Mouse (Mus musculus) skeletal muscle tissue, postnatal 0 days (tissue): ENCODE results near the gene Tppp3. TPM values are rescaled to one million over a fixed set of nuclear protein-coding genes. Genes with fewer than 3 reads are reported as not detected.

ENCODE experiments used
- polyA plus RNA-seq: library from polyadenylated mRNA; unstranded; fragments of >200 nt; fragmentation: Nextera tagmentation; extraction: Ambion mirVana; gene quantifications from 2 replicates; pipeline ENCODE4 v1.2.1, GENCODE M21; 2015

Tppp3 gene
- polyA plus RNA-seq: 630 and 718 TPM in 2 replicates

DNA sequence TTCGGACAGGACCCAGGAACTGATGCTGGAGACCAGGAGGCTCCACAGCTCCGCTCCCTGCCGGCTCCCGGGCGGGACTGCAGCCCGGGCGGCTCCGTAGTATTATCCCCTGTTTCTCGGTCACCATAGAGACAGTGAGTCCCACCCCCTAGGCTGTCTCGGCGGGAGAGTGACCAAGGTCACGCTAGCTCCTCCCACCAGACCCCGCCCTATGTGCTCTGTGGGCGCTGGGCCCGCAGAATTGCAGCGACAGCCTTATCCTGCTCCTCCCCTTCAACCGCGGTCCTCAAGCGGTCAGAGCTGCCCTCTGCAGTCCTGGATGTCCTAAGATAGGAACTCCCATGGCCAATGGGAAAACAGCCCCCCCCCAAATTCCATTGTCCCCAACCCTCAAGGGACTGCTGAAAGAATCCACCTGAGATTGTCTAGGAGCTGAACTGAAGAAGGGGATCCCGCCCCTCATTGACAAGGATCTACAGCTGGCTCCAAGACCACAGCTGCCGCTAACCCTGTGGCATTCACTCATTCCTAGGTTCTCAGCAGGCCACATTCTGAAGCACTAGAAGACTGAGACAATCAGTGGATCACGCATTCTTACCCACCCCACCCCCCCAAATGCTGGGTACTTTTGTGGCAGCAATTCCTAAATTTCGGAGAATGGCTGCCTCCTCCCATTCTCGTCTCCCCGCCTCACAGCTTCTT lies at the start of gene Tppp3:
Gene Tppp3 (minus strand): TSS at position 213 of the 702 bp plus-strand sequence.

DNA sequence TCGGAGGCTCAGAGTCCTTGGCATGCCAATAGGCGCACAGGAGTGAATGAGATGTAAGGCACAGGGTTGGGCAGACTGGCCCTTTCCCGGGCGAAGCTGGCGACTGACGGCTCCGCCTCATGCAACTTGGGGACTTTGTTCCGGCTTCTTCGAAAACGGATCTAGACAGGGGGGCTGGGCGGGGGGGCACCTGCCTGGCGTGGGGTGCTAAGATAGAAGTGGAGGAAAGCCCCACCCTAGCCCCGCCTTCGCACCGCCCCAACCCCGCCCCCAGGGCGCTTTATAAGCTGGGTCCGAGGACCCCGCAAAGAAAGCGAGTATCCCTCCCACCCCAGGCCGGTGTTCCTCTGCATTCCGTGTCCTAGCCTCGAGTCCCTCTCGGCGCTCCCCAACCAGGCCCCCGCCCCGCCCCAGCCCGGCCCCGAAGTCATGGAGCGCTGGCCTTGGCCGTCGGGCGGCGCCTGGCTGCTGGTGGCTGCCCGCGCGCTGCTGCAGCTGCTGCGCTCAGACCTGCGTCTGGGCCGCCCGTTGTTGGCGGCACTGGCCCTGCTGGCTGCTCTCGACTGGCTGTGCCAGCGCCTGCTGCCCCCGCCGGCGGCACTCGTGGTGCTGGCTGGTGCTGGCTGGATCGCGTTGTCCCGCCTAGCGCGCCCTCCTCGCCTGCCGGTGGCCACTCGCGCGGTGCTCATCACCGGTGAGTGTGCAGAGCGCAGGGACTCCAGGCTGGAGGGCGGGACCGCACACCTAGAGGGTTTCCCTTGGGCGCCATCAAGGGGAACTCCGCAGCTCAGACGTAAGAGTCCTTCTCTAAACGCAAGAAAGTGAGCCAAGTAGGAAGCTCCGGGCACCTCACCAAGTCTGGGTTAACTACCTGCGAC lies 47.3 kb upstream of the Tppp3 start, which contains the start of gene Hsd11b2:
Gene Hsd11b2 (plus strand): TSS at position 320 of the 878 bp plus-strand sequence.

DNA sequence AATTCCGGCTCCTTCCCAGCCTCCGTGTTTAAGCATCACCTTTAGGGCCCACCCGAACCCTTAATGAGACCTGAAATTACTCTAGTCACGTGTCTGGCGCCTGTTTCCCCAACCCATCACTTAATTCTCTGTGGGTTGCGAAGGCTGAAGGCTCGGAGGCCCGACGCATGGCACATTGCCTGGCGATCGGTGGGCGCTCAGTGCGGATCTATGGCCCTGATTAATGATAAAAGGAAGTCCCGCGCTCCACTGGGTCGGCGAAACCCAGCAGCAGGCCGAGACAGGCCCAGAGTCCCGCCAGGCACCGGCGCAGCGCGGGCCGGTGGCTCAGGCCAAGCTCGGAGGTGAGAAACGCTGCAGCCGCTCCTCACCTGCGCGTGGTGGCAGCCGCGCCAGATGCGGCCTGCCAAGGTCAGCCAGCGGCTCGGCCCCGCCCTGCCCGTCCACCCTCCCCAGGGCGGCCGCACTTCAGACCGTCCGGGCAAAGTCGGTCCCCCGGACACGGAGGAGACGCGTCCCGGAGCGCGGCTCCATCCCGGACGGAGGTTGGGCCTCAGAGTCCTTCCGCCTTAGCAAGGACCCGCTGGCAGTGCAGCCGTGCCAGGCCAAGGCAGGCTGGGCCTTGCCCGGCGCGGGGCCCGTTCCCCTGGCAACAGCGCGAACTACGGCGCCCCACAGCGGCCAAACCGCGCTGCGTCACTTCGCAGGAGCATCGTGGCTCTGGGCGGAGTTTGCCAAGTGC lies 25.3 kb upstream of the Tppp3 start, which contains the start of gene Zdhhc1:
Gene Zdhhc1 (minus strand): TSS at position 464 of the 742 bp plus-strand sequence.

Other genes with a start within 250 kb of the Tppp3 start
- 13.8 and 14.6 TPM in 2 replicates for gene D230025D16Rik, start 246.4 kb downstream of the Tppp3 start, polyA plus RNA-seq
- 12.4 and 15.0 TPM in 2 replicates for gene B3gnt9, start 216.4 kb downstream of the Tppp3 start, polyA plus RNA-seq
- 6.5 and 10.0 TPM in 2 replicates for gene Tradd, start 206.9 kb downstream of the Tppp3 start, polyA plus RNA-seq
- 0.85 and 2.0 TPM in 2 replicates for gene Fbxl8, start 206.9 kb downstream of the Tppp3 start, polyA plus RNA-seq
- gene Hsf4, start 201.7 kb downstream of the Tppp3 start, polyA plus RNA-seq: 0.11 and 0.18 TPM in 2 replicates
- gene Nol3, start 195.4 kb downstream of the Tppp3 start, polyA plus RNA-seq: 19.7 and 19.8 TPM in 2 replicates
- 2.1 TPM in 2 replicates for gene 4931428F04Rik, start 181.7 kb downstream of the Tppp3 start, polyA plus RNA-seq
- 4.2 and 6.3 TPM in 2 replicates for gene Exoc3l, start 175.4 kb downstream of the Tppp3 start, polyA plus RNA-seq
- 28.1 and 28.5 TPM in 2 replicates for gene E2f4, start 173.9 kb downstream of the Tppp3 start, polyA plus RNA-seq
- gene Elmo3, start 165.9 kb downstream of the Tppp3 start, polyA plus RNA-seq: 2.3 and 3.0 TPM in 2 replicates
- 2.5 and 2.8 TPM in 2 replicates for gene Lrrc29, start 145.2 kb downstream of the Tppp3 start, polyA plus RNA-seq
- 70.3 and 73.5 TPM in 2 replicates for gene Tmem208, start 145.2 kb downstream of the Tppp3 start, polyA plus RNA-seq
- 0.82 and 1.1 TPM in 2 replicates for gene Fhod1, start 123.6 kb downstream of the Tppp3 start, polyA plus RNA-seq
- gene Slc9a5, start 122.7 kb downstream of the Tppp3 start, polyA plus RNA-seq: 0.45 and 0.52 TPM in 2 replicates
- gene Plekhg4, start 98.3 kb downstream of the Tppp3 start, polyA plus RNA-seq: 0.12 and 0.18 TPM in 2 replicates
- 0.29 TPM in 1 of 2 replicates, not detected in the other for gene Kctd19, start 58.0 kb downstream of the Tppp3 start, polyA plus RNA-seq
- 0.94 and 1.2 TPM in 2 replicates for gene Lrrc36, start 58.0 kb downstream of the Tppp3 start, polyA plus RNA-seq
- gene Zdhhc1, start 25.4 kb upstream of the Tppp3 start, polyA plus RNA-seq: 22.4 and 24.2 TPM in 2 replicates
- 6.9 TPM in 2 replicates for gene Hsd11b2, start 47.2 kb upstream of the Tppp3 start, polyA plus RNA-seq
- gene Atp6v0d1, start 94.5 kb upstream of the Tppp3 start, polyA plus RNA-seq: 57.6 and 67.5 TPM in 2 replicates
- gene Ripor1, start 133.7 kb upstream of the Tppp3 start, polyA plus RNA-seq: 15.6 and 18.2 TPM in 2 replicates
- 40.0 and 44.9 TPM in 2 replicates for gene Ctcf, start 165.0 kb upstream of the Tppp3 start, polyA plus RNA-seq
- gene Agrp, start 165.9 kb upstream of the Tppp3 start, polyA plus RNA-seq: 0.27 and 0.62 TPM in 2 replicates
- 0.04 and 0.10 TPM in 2 replicates for gene Carmil2, start 214.7 kb upstream of the Tppp3 start, polyA plus RNA-seq
- gene Acd, start 229.6 kb upstream of the Tppp3 start, polyA plus RNA-seq: 24.6 and 25.1 TPM in 2 replicates
- gene Pard6a, start 229.6 kb upstream of the Tppp3 start, polyA plus RNA-seq: 11.9 and 12.2 TPM in 2 replicates
- gene 4933405L10Rik, start 236.1 kb upstream of the Tppp3 start, polyA plus RNA-seq: not detected in 2 replicates
- gene Enkd1, start 236.7 kb upstream of the Tppp3 start, polyA plus RNA-seq: 3.2 and 3.8 TPM in 2 replicates